Mouse (Mus musculus) naive thymus-derived CD4-positive, alpha-beta T cell, adult 2 months (primary cell): ENCODE results near the gene Fbln5.

Experiments
- DNase-seq: peaks from one replicate; pipeline ENCODE4 v3.0.0-alpha.2; 2011; ENCODE audit warnings: low read depth

Gene Fbln5

GRCm38 (mm10) chr12:101818608-101819370 lies at the start of gene Fbln5:
Gene Fbln5 (minus strand): TSS chr12:101819055.
- no peak for DNase-seq

GRCm38 (mm10) chr12:101862286-101862964 lies 43.6 kb upstream of the Fbln5 start:
- DNase-seq: no peak

GRCm38 (mm10) chr12:101860256-101860655 lies 41.4 kb upstream of the Fbln5 start:
- DNase-seq: no peak

GRCm38 (mm10) chr12:101858011-101858410 lies 39.2 kb upstream of the Fbln5 start:
- DNase-seq: no peak

GRCm38 (mm10) chr12:101854336-101854735 lies 35.5 kb upstream of the Fbln5 start:
- DNase-seq: no peak

- no peak for DNase-seq
Observed at GRCm38 (mm10) chr12:101851846-101852564, 33.1 kb upstream of the Fbln5 start.

GRCm38 (mm10) chr12:101851314-101851713 lies 32.5 kb upstream of the Fbln5 start:
- DNase-seq: no peak

- no peak for DNase-seq
Observed at GRCm38 (mm10) chr12:101836546-101837274, 17.9 kb upstream of the Fbln5 start.

- DNase-seq: no peak
Observed at GRCm38 (mm10) chr12:101834715-101835114, 15.9 kb upstream of the Fbln5 start.

GRCm38 (mm10) chr12:101833776-101834175 lies 14.9 kb upstream of the Fbln5 start:
- no peak for DNase-seq

GRCm38 (mm10) chr12:101833115-101833506 lies 14.3 kb upstream of the Fbln5 start:
- no peak for DNase-seq

- DNase-seq: no peak
Observed at GRCm38 (mm10) chr12:101832179-101833114, 13.6 kb upstream of the Fbln5 start.

GRCm38 (mm10) chr12:101831221-101831620 lies 12.4 kb upstream of the Fbln5 start:
- no peak for DNase-seq

GRCm38 (mm10) chr12:101823161-101823560 lies 4.3 kb upstream of the Fbln5 start:
- DNase-seq: no peak

- DNase-seq: no peak
Observed at GRCm38 (mm10) chr12:101821596-101821995, 2.7 kb upstream of the Fbln5 start.

GRCm38 (mm10) chr12:101819570-101819969 lies 715 bp upstream of the Fbln5 start:
- no peak for DNase-seq

GRCm38 (mm10) chr12:101818246-101818607 lies 628 bp downstream of the Fbln5 start:
- no peak for DNase-seq

- peak; percentile 31 for DNase-seq
Observed at GRCm38 (mm10) chr12:101816810-101817209, 2.0 kb downstream of the Fbln5 start.

GRCm38 (mm10) chr12:101815796-101816195 lies 3.1 kb downstream of the Fbln5 start:
- DNase-seq: no peak

GRCm38 (mm10) chr12:101814423-101814822 lies 4.4 kb downstream of the Fbln5 start:
- DNase-seq: no peak

GRCm38 (mm10) chr12:101811181-101811580 lies 7.7 kb downstream of the Fbln5 start:
- DNase-seq: peak; percentile 28
